Mouse (Mus musculus) cerebellum, adult 2 months (tissue): Measurements from ENCODE around the gene Cpsf2.

Experiments
- CTCF ChIP-seq: fragments of 200-500 bp; IDR thresholded peaks from 2 replicates; pipeline ENCODE4 v1.5.1; 2011; ENCODE audit warnings: low read depth, mild to moderate bottlenecking, control low read depth, low read length, moderate library complexity, borderline replicate concordance; ENCODE audit not compliant: insufficient read depth
- POLR2A ChIP-seq: fragments of 200-500 bp; IDR thresholded peaks from 2 replicates; pipeline ENCODE4 v1.6.1; 2011; ENCODE audit warnings: low read length, control low read depth, borderline replicate concordance; ENCODE audit not compliant: insufficient read depth

DNA sequence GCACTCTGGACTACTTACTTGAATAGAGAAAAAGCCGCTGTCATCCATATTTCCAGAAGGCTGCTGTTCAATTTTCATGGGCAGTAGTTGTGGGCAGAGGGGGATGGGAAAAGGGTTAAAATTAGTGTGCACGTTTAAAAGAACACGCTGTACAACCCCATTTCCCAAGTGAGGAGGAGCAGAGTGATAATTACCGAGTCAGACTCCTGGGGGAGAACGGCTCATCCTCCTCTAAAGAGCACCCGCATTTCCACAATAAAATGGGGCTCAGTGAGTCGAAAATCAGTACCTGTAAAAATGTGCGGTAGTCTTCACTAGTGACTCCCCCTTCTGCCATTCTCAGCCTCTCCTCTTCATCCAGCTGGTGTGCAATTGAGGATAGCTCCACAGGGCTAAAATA, 27.8 kb upstream of the Cpsf2 start:
- TF ChIP-seq POLR2A (no peak), CTCF (no peak)
